Mouse (Mus musculus): ENCODE measurements around the gene Fev. TPM values are rescaled to one million over a fixed set of nuclear protein-coding genes. Genes with fewer than 3 reads are reported as not detected.

Fev gene
- polyA plus RNA-seq, 1 experiment from 2014 or later = not detected

GRCm38 (mm10) chr1:74861783-74862182, 23.4 kb downstream of the Fev start:
- H3K4me3 ChIP-seq = no peak overlapping the region
- no peak overlapping the region for H3K9ac ChIP-seq
- peaks cover 54% of the 10 kb centered on the region for H3K27me3 ChIP-seq
- ATAC-seq (ENCODE audit: insufficient number of reproducible peaks, insufficient read depth, low FRiP score, low TSS enrichment, low read depth) = no peak
- no peaks in the 10 kb centered on the region for H3K9me3 ChIP-seq
- H3K27ac ChIP-seq = no peak overlapping the region
- no peak overlapping the region for H3K4me2 ChIP-seq
- H3K36me3 ChIP-seq = no peaks in the 10 kb centered on the region
- H3K4me1 ChIP-seq = peaks cover 15% of the 10 kb centered on the region

- no peaks in the 10 kb centered on the region for H3K9me3 ChIP-seq
- no peak for ATAC-seq (ENCODE audit: insufficient number of reproducible peaks, insufficient read depth, low FRiP score, low TSS enrichment, low read depth)
- no peak overlapping the region for H3K4me3 ChIP-seq
- H3K4me2 ChIP-seq = no peak overlapping the region
- 37% methylated on average over 6 of the region's 6 CpGs for WGBS
- H3K27ac ChIP-seq = no peak overlapping the region
- H3K36me3 ChIP-seq = no peaks in the 10 kb centered on the region
- peaks cover 69% of the 10 kb centered on the region for H3K27me3 ChIP-seq
- peaks cover 34% of the 10 kb centered on the region for H3K4me1 ChIP-seq
- H3K9ac ChIP-seq = no peak overlapping the region
Observed at GRCm38 (mm10) chr1:74859223-74859984, 25.8 kb downstream of the Fev start.

DNA sequence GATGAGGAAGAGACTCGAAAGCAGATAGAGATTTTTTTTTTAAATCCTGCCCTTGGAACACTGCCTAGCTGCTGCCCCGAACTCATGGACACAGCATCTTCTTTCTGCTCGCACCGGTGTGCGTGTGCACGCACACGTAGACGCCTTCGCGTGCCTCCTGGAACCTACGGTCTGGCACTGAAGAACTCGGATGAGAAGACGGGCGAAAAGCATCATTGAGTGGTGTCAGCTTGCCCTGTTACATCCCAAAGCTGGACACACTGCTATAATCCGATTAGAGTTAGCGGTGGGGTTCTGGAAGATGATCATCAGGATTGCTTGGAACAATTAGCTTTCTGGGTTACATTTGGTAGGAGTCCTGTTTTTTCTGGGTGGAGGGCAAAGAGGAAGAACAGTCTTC, 26.4 kb downstream of the Fev start:
- Histone ChIP-seq H3K36me3 (no peaks in the 10 kb centered on the region), H3K9me3 (no peaks in the 10 kb centered on the region), H3K4me3 (peak overlapping the region; percentile 39), H3K27me3 (peaks cover 75% of the 10 kb centered on the region), H3K4me2 (peak overlapping the region; percentile 65), H3K9ac (no peak overlapping the region), H3K27ac (no peak overlapping the region), H3K4me1 (peaks cover 39% of the 10 kb centered on the region)
- WGBS = 5% methylated on average over 16 of the region's 16 CpGs
- ATAC-seq (ENCODE audit: insufficient number of reproducible peaks, insufficient read depth, low FRiP score, low TSS enrichment, low read depth) = no peak

DNA sequence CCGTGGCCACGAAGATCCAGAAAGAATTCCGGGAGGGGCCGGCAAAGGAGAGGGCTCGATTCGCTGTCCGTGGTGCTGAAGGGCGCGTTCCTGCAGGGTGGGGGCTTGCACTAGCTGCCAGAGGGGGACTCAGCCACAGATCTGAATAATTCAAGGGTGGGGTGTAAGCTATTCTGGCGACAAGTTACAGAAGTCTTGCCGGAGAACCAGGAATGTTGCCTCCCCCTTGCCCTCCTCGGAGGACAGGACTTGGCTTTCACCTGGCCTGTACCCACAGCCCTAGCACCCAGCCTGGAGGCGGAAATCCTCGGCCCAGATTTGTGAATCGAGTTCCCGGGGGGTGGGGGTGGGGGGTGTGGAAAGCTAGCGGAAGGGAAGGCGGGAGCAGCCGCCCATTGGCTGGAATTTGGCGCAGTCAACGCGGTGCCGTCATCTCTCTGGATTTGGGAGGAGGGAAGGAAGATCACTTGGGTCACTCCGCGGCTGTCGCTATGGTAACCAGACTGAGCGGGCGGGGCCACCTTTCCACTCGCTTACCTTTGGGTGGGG, 27.0 kb downstream of the Fev start:
- Histone ChIP-seq H3K9ac (no peak overlapping the region), H3K4me3 (peak overlapping the region; percentile 39), H3K4me1 (peaks cover 39% of the 10 kb centered on the region), H3K27ac (no peak overlapping the region), H3K4me2 (peak overlapping the region; percentile 65), H3K36me3 (no peaks in the 10 kb centered on the region), H3K27me3 (peaks cover 80% of the 10 kb centered on the region), H3K9me3 (no peaks in the 10 kb centered on the region)
- no peak for ATAC-seq (ENCODE audit: insufficient number of reproducible peaks, insufficient read depth, low FRiP score, low TSS enrichment, low read depth)
- WGBS = under 1% methylated on average over 29 of the region's 29 CpGs

- no peak for ATAC-seq (ENCODE audit: insufficient number of reproducible peaks, insufficient read depth, low FRiP score, low TSS enrichment, low read depth)
- peak overlapping the region; percentile 39 for H3K4me3 ChIP-seq
- H3K9ac ChIP-seq = no peak overlapping the region
- H3K27ac ChIP-seq = no peak overlapping the region
- H3K9me3 ChIP-seq = no peaks in the 10 kb centered on the region
- WGBS = 5% methylated on average over 4 of the region's 4 CpGs
- peak overlapping the region; percentile 65 for H3K4me2 ChIP-seq
- H3K4me1 ChIP-seq = peaks cover 39% of the 10 kb centered on the region
- H3K36me3 ChIP-seq = no peaks in the 10 kb centered on the region
- H3K27me3 ChIP-seq = peaks cover 86% of the 10 kb centered on the region
Observed at GRCm38 (mm10) chr1:74857677-74858076, 27.5 kb downstream of the Fev start.

DNA sequence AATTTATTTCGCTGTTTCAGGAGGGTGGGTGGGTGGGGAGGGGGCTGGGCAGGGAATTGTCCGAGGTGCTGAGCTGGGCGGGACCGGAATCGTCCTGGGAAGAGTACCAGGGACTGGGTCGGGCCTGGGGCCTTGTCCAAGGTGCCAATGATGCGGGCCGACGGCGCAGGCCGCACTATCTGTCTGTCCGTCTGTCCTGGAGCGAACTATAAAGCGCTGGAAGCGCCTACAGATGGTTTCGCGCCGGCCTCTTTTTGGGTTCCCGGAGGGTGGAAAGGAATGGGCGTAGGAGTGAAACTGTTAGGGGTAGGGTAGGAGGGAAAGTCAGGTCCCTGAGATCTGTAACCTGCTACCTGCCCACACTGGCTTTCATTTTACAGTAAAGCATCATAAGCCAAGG, 28.0 kb downstream of the Fev start:
- Histone ChIP-seq H3K4me2 (no peak overlapping the region), H3K27ac (no peak overlapping the region), H3K9me3 (no peaks in the 10 kb centered on the region), H3K4me1 (peaks cover 39% of the 10 kb centered on the region), H3K27me3 (peaks cover 91% of the 10 kb centered on the region), H3K36me3 (no peaks in the 10 kb centered on the region), H3K4me3 (peak overlapping the region; percentile 3; the same call in 1 of the 2 replicates), H3K9ac (no peak overlapping the region)
- WGBS = 2% methylated on average over 20 of the region's 20 CpGs
- no peak for ATAC-seq (ENCODE audit: insufficient number of reproducible peaks, insufficient read depth, low FRiP score, low TSS enrichment, low read depth)

DNA sequence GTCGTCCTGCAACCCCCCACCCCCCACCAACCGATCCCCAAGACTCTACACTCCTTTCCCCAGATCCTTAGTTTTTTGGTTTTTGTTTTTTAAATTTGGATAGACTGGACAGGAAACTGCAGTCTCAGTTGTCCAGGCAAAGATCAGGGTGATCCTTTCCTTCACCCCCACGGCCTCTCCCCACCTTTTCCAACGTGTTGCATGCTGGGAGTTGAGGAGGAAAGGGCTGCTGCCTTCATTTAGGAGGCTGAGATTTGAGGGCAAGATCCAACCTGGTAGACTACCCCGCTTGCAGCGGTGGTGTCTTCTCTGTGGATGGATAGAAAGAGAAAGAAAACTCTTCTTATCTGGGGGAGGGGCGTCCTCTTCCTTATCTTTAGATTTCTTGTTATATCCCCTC, 28.4 kb downstream of the Fev start:
- Histone ChIP-seq H3K27me3 (peaks cover 94% of the 10 kb centered on the region), H3K36me3 (no peaks in the 10 kb centered on the region), H3K9ac (no peak overlapping the region), H3K4me2 (no peak overlapping the region), H3K27ac (no peak overlapping the region), H3K4me3 (no peak overlapping the region), H3K4me1 (peaks cover 39% of the 10 kb centered on the region), H3K9me3 (no peaks in the 10 kb centered on the region)
- 3% methylated on average over 7 of the region's 7 CpGs for WGBS
- no peak for ATAC-seq (ENCODE audit: insufficient number of reproducible peaks, insufficient read depth, low FRiP score, low TSS enrichment, low read depth)

DNA sequence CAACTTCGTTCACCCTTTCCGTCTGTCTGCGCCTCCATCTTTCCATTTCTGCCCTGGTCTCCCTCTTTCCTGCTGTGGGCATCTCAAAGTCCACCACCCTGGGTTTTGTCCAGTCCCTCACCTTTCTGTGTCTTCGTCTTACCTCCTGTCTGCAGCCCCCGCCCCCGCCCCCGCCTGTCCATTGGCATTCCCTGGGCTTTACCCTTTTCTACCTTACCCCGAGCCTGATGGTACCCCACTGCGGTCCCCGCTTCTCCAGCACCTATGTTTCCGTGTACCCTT, 28.8 kb downstream of the Fev start:
- no peaks in the 10 kb centered on the region for H3K36me3 ChIP-seq
- peak overlapping the region; percentile 65 for H3K4me3 ChIP-seq
- ATAC-seq (ENCODE audit: insufficient number of reproducible peaks, insufficient read depth, low FRiP score, low TSS enrichment, low read depth) = no peak
- peaks cover 95% of the 10 kb centered on the region for H3K27me3 ChIP-seq
- H3K4me1 ChIP-seq = peaks cover 39% of the 10 kb centered on the region
- no peak overlapping the region for H3K9ac ChIP-seq
- H3K9me3 ChIP-seq = no peaks in the 10 kb centered on the region
- H3K27ac ChIP-seq = no peak overlapping the region
- peak overlapping the region; percentile 98 for H3K4me2 ChIP-seq
- WGBS = 2% methylated on average over 11 of the region's 11 CpGs

GRCm38 (mm10) chr1:74855651-74856438, 29.4 kb downstream of the Fev start:
- H3K9me3 ChIP-seq = no peaks in the 10 kb centered on the region
- no peak for ATAC-seq (ENCODE audit: insufficient number of reproducible peaks, insufficient read depth, low FRiP score, low TSS enrichment, low read depth)
- WGBS = under 1% methylated on average over 73 of the region's 74 CpGs
- H3K4me3 ChIP-seq = peak overlapping the region; percentile 65
- peaks cover 39% of the 10 kb centered on the region for H3K4me1 ChIP-seq
- no peak overlapping the region for H3K27ac ChIP-seq
- H3K27me3 ChIP-seq = peaks cover 97% of the 10 kb centered on the region
- H3K4me2 ChIP-seq = peak overlapping the region; percentile 98
- no peaks in the 10 kb centered on the region for H3K36me3 ChIP-seq
- H3K9ac ChIP-seq = peak overlapping the region; percentile 69

DNA sequence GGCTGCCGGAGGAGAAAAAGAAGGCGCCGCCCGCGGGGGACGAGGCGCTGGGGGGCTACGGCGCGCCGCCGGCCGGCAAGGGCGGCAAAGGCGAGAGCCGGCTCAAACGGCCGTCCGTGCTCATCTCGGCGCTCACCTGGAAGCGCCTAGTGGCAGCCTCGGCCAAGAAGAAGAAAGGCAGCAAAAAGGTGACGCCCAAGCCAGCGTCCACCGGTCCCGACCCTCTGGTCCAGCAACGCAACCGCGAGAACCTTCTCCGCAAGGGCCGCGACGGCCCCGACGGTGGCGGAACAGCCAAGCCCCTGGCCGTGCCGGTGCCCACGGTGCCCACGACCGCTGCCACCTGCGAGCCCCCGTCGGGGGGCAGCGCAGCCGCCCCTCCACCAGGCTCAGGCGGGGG, 30.1 kb downstream of the Fev start:
- under 1% methylated on average over 45 of the region's 48 CpGs for WGBS
- H3K9me3 ChIP-seq = no peaks in the 10 kb centered on the region
- no peaks in the 10 kb centered on the region for H3K36me3 ChIP-seq
- peak overlapping the region; percentile 65 for H3K4me3 ChIP-seq
- H3K27me3 ChIP-seq = peaks cover 98% of the 10 kb centered on the region
- peak overlapping the region; percentile 98 for H3K4me2 ChIP-seq
- no peak for ATAC-seq (ENCODE audit: insufficient number of reproducible peaks, insufficient read depth, low FRiP score, low TSS enrichment, low read depth)
- peaks cover 39% of the 10 kb centered on the region for H3K4me1 ChIP-seq
- H3K9ac ChIP-seq = peak overlapping the region; percentile 69
- no peak overlapping the region for H3K27ac ChIP-seq

- Histone ChIP-seq H3K4me3 (peak within 1 kb of the TSS; percentile 65), H3K4me2 (peak within 1 kb of the TSS; percentile 98), H3K9ac (peak within 1 kb of the TSS; percentile 69), H3K27me3 (peaks cover 98% of the 10 kb centered on the region), H3K27ac (no peak within 1 kb of the TSS), H3K9me3 (no peaks in the 10 kb centered on the region), H3K4me1 (peaks cover 39% of the 10 kb centered on the region), H3K36me3 (no peaks in the 10 kb centered on the region)
- peak; percentile 87 for ATAC-seq (ENCODE audit: insufficient number of reproducible peaks, insufficient read depth, low FRiP score, low TSS enrichment, low read depth)
- 2% methylated on average over 39 of the region's 39 CpGs for WGBS
Observed at GRCm38 (mm10) chr1:74854306-74855056, 30.7 kb downstream of the Fev start, which contains the start of gene Cdk5r2. Gene Cdk5r2, plus strand, starts transcription at chr1:74854934.
